Mouse (Mus musculus) midbrain, embryonic 15.5 days (tissue): Measurements from ENCODE around the gene Mpo. TPM values are rescaled to one million over a fixed set of nuclear protein-coding genes. Genes with fewer than 3 reads are reported as not detected.
A peak's percentile ranks its signal among the peaks of the same experiment; 100 is the strongest.

Experiments
- ATAC-seq: fragments of 200-750 bp; cut with Nextera tagmentation; replicated peaks from 2 replicates; pipeline ENCODE4 v1.8.0; 2017; ENCODE audit warnings: moderate TSS enrichment
- H3K27ac ChIP-seq: fragments of 300-500 bp; sonication (generic); 2 replicates; pipeline ENCODE4 v1.5.1; 2015; ENCODE audit warnings: mild to moderate bottlenecking, inconsistent platforms
- H3K27me3 ChIP-seq: fragments of 300-500 bp; sonication (generic); replicated peaks from 2 replicates; pipeline ENCODE4 v1.6.1; 2015; ENCODE audit warnings: inconsistent platforms
- H3K36me3 ChIP-seq: fragments of 300-500 bp; sonication (generic); replicated peaks from 2 replicates; pipeline ENCODE4 v1.6.1; 2015; ENCODE audit warnings: inconsistent platforms
- H3K4me1 ChIP-seq: fragments of 300-500 bp; sonication (generic); 2 replicates; pipeline ENCODE4 v1.6.1; 2015; ENCODE audit warnings: inconsistent platforms
- H3K4me2 ChIP-seq: fragments of 300-500 bp; sonication (generic); 2 replicates; pipeline ENCODE4 v1.6.1; 2015; ENCODE audit warnings: inconsistent platforms, mild to moderate bottlenecking, moderate library complexity
- H3K4me3 ChIP-seq: fragments of 300-500 bp; sonication (generic); 2 replicates; pipeline ENCODE4 v1.5.1; 2015; ENCODE audit warnings: mild to moderate bottlenecking, inconsistent platforms
- H3K9ac ChIP-seq: fragments of 300-500 bp; sonication (generic); 2 replicates; pipeline ENCODE4 v1.6.1; 2015; ENCODE audit warnings: mild to moderate bottlenecking, inconsistent platforms
- H3K9me3 ChIP-seq: fragments of 300-500 bp; sonication (generic); 2 replicates; pipeline ENCODE4 v1.6.1; 2016; ENCODE audit warnings: inconsistent platforms
- WGBS: fragments of 180-500 bp; shearing (Covaris S2); methylation state at CpG from one replicate; pipeline ENCODE4 v1.1.7; 2015; ENCODE audit warnings: mixed read lengths; 5-methylcytosine and 5-hydroxymethylcytosine counted together
- polyA plus RNA-seq: library from polyadenylated mRNA; unstranded; fragments of >200 nt; fragmentation: Nextera tagmentation; extraction: Ambion mirVana; gene quantifications from 2 replicates; pipeline ENCODE4 v1.2.1, GENCODE M21; 2015

The Mpo gene
- polyA plus RNA-seq, 1 experiment from 2014 or later, result 0.12 TPM

- 42% methylated on average over 12 of the region's 12 CpGs for WGBS
- Histone ChIP-seq H3K4me3 (no peak overlapping the region), H3K9ac (no peak overlapping the region), H3K4me2 (0 out of 2 replicates have a peak overlapping the region, but pooled peaks have one; percentile 40), H3K36me3 (peaks cover 16% of the 10 kb centered on the region; the same call in 1 of the 2 replicates), H3K9me3 (no peaks in the 10 kb centered on the region), H3K4me1 (peaks cover 15% of the 10 kb centered on the region), H3K27me3 (no peaks in the 10 kb centered on the region), H3K27ac (no peak overlapping the region)
- ATAC-seq, result peak; percentile 28
Observed at GRCm38 (mm10) chr11:87778915-87779314, 14.5 kb upstream of the Mpo start.

GRCm38 (mm10) chr11:87779392-87779791 is 14.0 kb upstream of the Mpo start:
- Histone ChIP-seq H3K9me3 (no peaks in the 10 kb centered on the region), H3K4me2 (no peak overlapping the region), H3K27ac (no peak overlapping the region), H3K9ac (no peak overlapping the region), H3K4me3 (no peak overlapping the region), H3K27me3 (no peaks in the 10 kb centered on the region), H3K36me3 (peaks cover 16% of the 10 kb centered on the region; the same call in 1 of the 2 replicates), H3K4me1 (peaks cover 15% of the 10 kb centered on the region)
- no peak for ATAC-seq
- WGBS, result 85% methylated on average over 4 of the region's 4 CpGs

- ATAC-seq, result no peak
- H3K4me1 ChIP-seq, result peaks cover 15% of the 10 kb centered on the region
- H3K27me3 ChIP-seq, result no peaks in the 10 kb centered on the region
- peaks cover 23% of the 10 kb centered on the region; the same call in 1 of the 2 replicates for H3K36me3 ChIP-seq
- no peak overlapping the region for H3K9ac ChIP-seq
- no peaks in the 10 kb centered on the region for H3K9me3 ChIP-seq
- no peak overlapping the region for H3K27ac ChIP-seq
- 87% methylated on average over 8 of the region's 8 CpGs for WGBS
- H3K4me2 ChIP-seq, result no peak overlapping the region
- no peak overlapping the region for H3K4me3 ChIP-seq
Observed at GRCm38 (mm10) chr11:87780130-87780529, 13.3 kb upstream of the Mpo start.

- Histone ChIP-seq H3K36me3 (peaks cover 6% of the 10 kb centered on the region; the same call in 1 of the 2 replicates), H3K4me2 (no peak overlapping the region), H3K4me3 (no peak overlapping the region), H3K9ac (no peak overlapping the region), H3K4me1 (no peaks in the 10 kb centered on the region), H3K27me3 (no peaks in the 10 kb centered on the region), H3K27ac (no peak overlapping the region), H3K9me3 (no peaks in the 10 kb centered on the region)
- no peak for ATAC-seq
- WGBS, result 92% methylated on average over 6 of the region's 6 CpGs
Observed at GRCm38 (mm10) chr11:87790088-87790487, 3.3 kb upstream of the Mpo start.

- no peaks in the 10 kb centered on the region for H3K9me3 ChIP-seq
- H3K36me3 ChIP-seq, result no peaks in the 10 kb centered on the region
- H3K27me3 ChIP-seq, result no peaks in the 10 kb centered on the region
- H3K4me3 ChIP-seq, result no peak overlapping the region
- H3K9ac ChIP-seq, result no peak overlapping the region
- no peak overlapping the region for H3K27ac ChIP-seq
- H3K4me1 ChIP-seq, result no peaks in the 10 kb centered on the region
- 87% methylated on average over 22 of the region's 22 CpGs for WGBS
- no peak for ATAC-seq
- no peak overlapping the region for H3K4me2 ChIP-seq
Observed at GRCm38 (mm10) chr11:87801711-87802275, 8.4 kb downstream of the Mpo start.

DNA sequence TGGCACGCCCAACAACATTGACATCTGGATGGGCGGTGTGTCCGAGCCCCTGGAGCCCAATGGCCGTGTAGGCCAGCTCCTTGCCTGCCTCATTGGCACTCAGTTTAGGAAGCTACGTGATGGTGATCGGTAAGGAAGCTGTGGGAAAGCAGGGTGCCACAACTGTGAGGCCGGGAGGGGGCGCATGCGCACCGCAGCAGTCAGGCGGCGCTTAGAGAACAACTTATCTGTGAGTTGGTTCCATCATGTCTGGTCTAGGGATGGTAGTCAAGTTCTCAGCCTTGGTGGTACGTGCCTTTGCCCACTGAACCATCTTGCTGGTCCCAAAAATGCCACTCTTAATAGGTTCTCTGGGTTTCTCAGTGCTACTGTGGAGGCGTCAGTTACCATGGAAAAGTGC is 9.2 kb downstream of the Mpo start:
- no peak overlapping the region for H3K9ac ChIP-seq
- no peaks in the 10 kb centered on the region for H3K36me3 ChIP-seq
- no peaks in the 10 kb centered on the region for H3K4me1 ChIP-seq
- WGBS, result 46% methylated on average over 14 of the region's 14 CpGs
- no peak overlapping the region for H3K4me3 ChIP-seq
- no peak overlapping the region for H3K4me2 ChIP-seq
- no peaks in the 10 kb centered on the region for H3K27me3 ChIP-seq
- no peaks in the 10 kb centered on the region for H3K9me3 ChIP-seq
- ATAC-seq, result no peak
- H3K27ac ChIP-seq, result no peak overlapping the region

DNA sequence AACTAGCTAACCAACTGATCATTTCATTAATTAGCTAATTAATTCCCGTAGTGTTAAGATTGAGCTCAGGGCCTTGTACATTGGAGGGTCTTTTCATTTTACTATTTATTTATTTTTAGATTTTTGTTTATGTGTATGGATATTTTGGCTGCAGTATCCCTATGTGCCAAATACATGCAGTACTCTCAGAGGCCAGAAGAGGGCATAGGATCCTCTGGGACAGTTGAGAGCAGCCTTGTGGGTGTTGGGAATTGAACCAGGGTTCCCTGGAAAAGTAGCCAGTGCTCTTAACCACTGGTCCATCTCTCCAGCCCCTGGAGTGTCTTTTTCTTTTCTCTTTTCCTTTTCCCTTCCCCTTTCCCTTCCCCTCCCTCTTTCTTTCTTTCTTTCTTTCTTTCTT is 12.1 kb downstream of the Mpo start:
- Histone ChIP-seq H3K27me3 (no peaks in the 10 kb centered on the region), H3K4me3 (no peak overlapping the region), H3K4me2 (no peak overlapping the region), H3K36me3 (no peaks in the 10 kb centered on the region), H3K9ac (no peak overlapping the region), H3K4me1 (no peaks in the 10 kb centered on the region), H3K27ac (no peak overlapping the region), H3K9me3 (no peaks in the 10 kb centered on the region)
- ATAC-seq, result no peak
- 76% methylated on average over 1 of the region's 1 CpGs for WGBS

DNA sequence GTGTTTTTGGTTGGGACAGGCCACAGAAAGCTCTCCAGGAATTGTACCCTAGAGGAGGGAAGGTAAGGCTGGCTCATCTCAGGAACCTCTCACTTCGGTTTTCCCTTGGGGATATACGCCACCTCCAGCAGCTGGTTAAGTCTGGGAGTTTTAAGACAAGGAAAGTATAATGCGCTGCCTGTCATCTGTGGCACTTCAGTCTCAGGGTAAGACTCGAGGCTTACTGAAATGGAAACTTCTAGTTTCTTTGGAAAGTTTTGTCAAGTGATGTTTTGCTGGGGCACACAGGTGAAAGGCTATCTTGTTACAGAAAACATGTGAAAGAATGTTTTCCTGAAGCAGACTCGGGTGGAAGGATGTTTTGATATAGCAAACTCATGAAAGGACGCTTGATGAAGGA is 14.1 kb downstream of the Mpo start:
- Histone ChIP-seq H3K4me2 (no peak overlapping the region), H3K36me3 (no peaks in the 10 kb centered on the region), H3K4me3 (no peak overlapping the region), H3K4me1 (peaks cover 4% of the 10 kb centered on the region; the same call in 1 of the 2 replicates), H3K9me3 (no peaks in the 10 kb centered on the region), H3K9ac (no peak overlapping the region), H3K27me3 (no peaks in the 10 kb centered on the region), H3K27ac (no peak overlapping the region)
- ATAC-seq, result no peak
- WGBS, result 90% methylated on average over 6 of the region's 6 CpGs

GRCm38 (mm10) chr11:87808236-87808635 is 14.9 kb downstream of the Mpo start:
- 91% methylated on average over 7 of the region's 7 CpGs for WGBS
- H3K4me1 ChIP-seq, result peaks cover 4% of the 10 kb centered on the region; the same call in 1 of the 2 replicates
- no peaks in the 10 kb centered on the region for H3K27me3 ChIP-seq
- ATAC-seq, result no peak
- H3K9ac ChIP-seq, result no peak overlapping the region
- H3K4me3 ChIP-seq, result no peak overlapping the region
- H3K27ac ChIP-seq, result no peak overlapping the region
- no peaks in the 10 kb centered on the region for H3K36me3 ChIP-seq
- no peaks in the 10 kb centered on the region for H3K9me3 ChIP-seq
- no peak overlapping the region for H3K4me2 ChIP-seq

GRCm38 (mm10) chr11:87811396-87811795 is 18.0 kb downstream of the Mpo start:
- no peak overlapping the region for H3K4me2 ChIP-seq
- no peak overlapping the region for H3K4me3 ChIP-seq
- no peaks in the 10 kb centered on the region for H3K27me3 ChIP-seq
- peak overlapping the region; percentile 34; the same call in 1 of the 2 replicates for H3K27ac ChIP-seq
- 37% methylated on average over 4 of the region's 4 CpGs for WGBS
- no peak overlapping the region for H3K9ac ChIP-seq
- no peak for ATAC-seq
- H3K36me3 ChIP-seq, result no peaks in the 10 kb centered on the region
- peaks cover 7% of the 10 kb centered on the region for H3K4me1 ChIP-seq
- no peaks in the 10 kb centered on the region for H3K9me3 ChIP-seq

- ATAC-seq, result no peak
- no peak overlapping the region for H3K4me2 ChIP-seq
- WGBS, result 60% methylated on average over 8 of the region's 8 CpGs
Observed at GRCm38 (mm10) chr11:87814831-87815230, 21.4 kb downstream of the Mpo start.

GRCm38 (mm10) chr11:87816707-87817442 is 23.5 kb downstream of the Mpo start:
- 1% methylated on average over 31 of the region's 31 CpGs for WGBS
- H3K9ac ChIP-seq, result peak overlapping the region; percentile 52
- ATAC-seq, result peak; percentile 75

More at GRCm38 (mm10) chr11:87814831-87815230, 21.4 kb downstream of the Mpo start:
- no peak overlapping the region for H3K27ac ChIP-seq
- H3K4me1 ChIP-seq, result peaks cover 15% of the 10 kb centered on the region
- no peaks in the 10 kb centered on the region for H3K36me3 ChIP-seq
- no peak overlapping the region for H3K9ac ChIP-seq
- no peaks in the 10 kb centered on the region for H3K9me3 ChIP-seq
- no peaks in the 10 kb centered on the region for H3K27me3 ChIP-seq
- no peak overlapping the region for H3K4me3 ChIP-seq

GRCm38 (mm10) chr11:87817443-87817773 is 24.0 kb downstream of the Mpo start:
- WGBS, result 34% methylated on average over 4 of the region's 4 CpGs
- H3K27ac ChIP-seq, result no peak overlapping the region
- ATAC-seq, result peak; percentile 60; the same call in 1 of the 2 replicates

More at GRCm38 (mm10) chr11:87816707-87817442, 23.5 kb downstream of the Mpo start:
- no peaks in the 10 kb centered on the region for H3K27me3 ChIP-seq
- peak overlapping the region; percentile 50; the same call in 1 of the 2 replicates for H3K27ac ChIP-seq
- peak overlapping the region; percentile 37 for H3K4me3 ChIP-seq
- H3K36me3 ChIP-seq, result no peaks in the 10 kb centered on the region
- H3K4me1 ChIP-seq, result peaks cover 11% of the 10 kb centered on the region
- peak overlapping the region; percentile 62 for H3K4me2 ChIP-seq
- no peaks in the 10 kb centered on the region for H3K9me3 ChIP-seq

More at GRCm38 (mm10) chr11:87817443-87817773, 24.0 kb downstream of the Mpo start:
- Histone ChIP-seq H3K36me3 (no peaks in the 10 kb centered on the region), H3K4me3 (peak overlapping the region; percentile 37), H3K4me1 (peaks cover 11% of the 10 kb centered on the region), H3K9ac (peak overlapping the region; percentile 52; the same call in 1 of the 2 replicates), H3K4me2 (peak overlapping the region; percentile 62), H3K9me3 (no peaks in the 10 kb centered on the region), H3K27me3 (no peaks in the 10 kb centered on the region)
